ENCODE assay signal across 24 mouse cellular contexts in the genomic region with DNA sequence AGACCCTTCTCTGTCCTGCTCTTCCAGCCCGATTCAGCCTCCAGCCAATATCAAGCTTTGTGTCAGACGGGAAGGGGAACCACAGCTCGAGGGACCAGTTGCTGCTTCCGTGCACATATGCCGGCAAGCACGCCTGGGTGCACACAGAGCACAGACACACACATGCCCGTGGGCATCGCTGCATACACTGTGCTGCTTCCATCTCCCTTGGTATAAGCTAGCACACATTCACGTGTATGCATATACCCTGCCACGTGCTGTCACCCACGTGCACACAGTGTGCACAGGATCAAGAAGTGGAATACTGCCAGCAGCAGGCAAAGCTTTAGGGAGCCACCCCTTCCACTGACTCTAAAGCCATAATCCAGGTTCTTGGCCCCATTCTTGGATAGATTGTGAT. TPM values are rescaled to one million over a fixed set of nuclear protein-coding genes. Genes with fewer than 3 reads are reported as not detected.
A peak's percentile ranks its signal among the peaks of the same experiment; 100 is the strongest.
DNase-seq lines count a peak whose midpoint lies in the region; ATAC-seq and TF ChIP-seq lines count a peak whose summit lies in the region.
"Had no signal": no experiment of that assay in that cellular context is flagged by ENCODE, and none has a peak within 500 bp of the region (broad histone marks: within the 10 kb centered on the region; RNA-seq: fewer than 3 reads in every experiment).

No protein-coding gene starts in this region.

- WGBS in hindbrain, postnatal 0 days, result 65% methylated on average over 11 of the region's 11 CpGs
- WGBS in hindbrain, embryonic 13.5 days, result 85% methylated on average over 11 of the region's 11 CpGs

- no peak for TF ChIP-seq CTCF in hindbrain, postnatal 0 days (IDR thresholded peaks at IDR 0.05; ENCODE audit: low read depth)

- H3K4me3 ChIP-seq in hindbrain, postnatal 0 days (ENCODE audit: low read length), result no peak overlapping the region
- no peak overlapping the region for H3K4me3 ChIP-seq in hindbrain, embryonic 13.5 days
- H3K4me3 ChIP-seq: embryonic facial prominence, embryonic 12.5 days; forebrain, embryonic 10.5 days; neural tube, embryonic 12.5 days had no signal

- no peaks in the 10 kb centered on the region for H3K9me3 ChIP-seq in hindbrain, postnatal 0 days (ENCODE audit: low read length)
- H3K9me3 ChIP-seq in hindbrain, embryonic 13.5 days, result no peaks in the 10 kb centered on the region
- H3K9me3 ChIP-seq: embryonic facial prominence, embryonic 12.5 days; forebrain, embryonic 10.5 days; neural tube, embryonic 12.5 days had no signal

- H3K4me1 ChIP-seq in hindbrain, postnatal 0 days (ENCODE audit: insufficient read depth, low read length), result 0 out of 2 replicates have a peak, but pooled peaks cover 4% of the 10 kb centered on the region
- peaks cover 29% of the 10 kb centered on the region for H3K4me1 ChIP-seq in hindbrain, embryonic 13.5 days (replicated peaks)

- peak; percentile 77 for ATAC-seq in hindbrain, postnatal 0 days
- no peak for ATAC-seq in hindbrain, embryonic 13.5 days (ENCODE audit: low FRiP score)
- no peak for ATAC-seq in granulocyte monocyte progenitor cell, adult 5-6 weeks (replicated peaks; ENCODE audit: poor library complexity, severe bottlenecking)
- no peak for ATAC-seq in erythroblast, adult 5-6 weeks (replicated peaks; ENCODE audit: low FRiP score, poor library complexity, severe bottlenecking)
- ATAC-seq: liver, postnatal 0 days; midbrain, embryonic 16.5 days had no signal

- no peak overlapping the region for H3K9ac ChIP-seq in hindbrain, postnatal 0 days (replicated peaks; ENCODE audit: low read length)
- no peak overlapping the region for H3K9ac ChIP-seq in hindbrain, embryonic 13.5 days
- H3K9ac ChIP-seq: embryonic facial prominence, embryonic 12.5 days; liver, postnatal 0 days; neural tube, embryonic 12.5 days had no signal

- no peaks in the 10 kb centered on the region for H3K36me3 ChIP-seq in hindbrain, postnatal 0 days (ENCODE audit: insufficient read depth, low read length)
- H3K36me3 ChIP-seq in hindbrain, embryonic 13.5 days, result no peaks in the 10 kb centered on the region
- H3K36me3 ChIP-seq: embryonic facial prominence, embryonic 12.5 days; forebrain, embryonic 10.5 days; neural tube, embryonic 12.5 days had no signal

- no peak overlapping the region for H3K27ac ChIP-seq in hindbrain, postnatal 0 days
- H3K27ac ChIP-seq in hindbrain, embryonic 13.5 days, result no peak overlapping the region
- H3K27ac ChIP-seq: embryonic facial prominence, embryonic 12.5 days; forebrain, embryonic 10.5 days; macrophage; neural tube, embryonic 12.5 days had no signal

- no peak overlapping the region for H3K4me2 ChIP-seq in hindbrain, postnatal 0 days (ENCODE audit: low read depth, low read length)
- no peak overlapping the region for H3K4me2 ChIP-seq in hindbrain, embryonic 13.5 days
- H3K4me2 ChIP-seq: embryonic facial prominence, embryonic 12.5 days; heart, embryonic 11.5 days; neural tube, embryonic 12.5 days had no signal

- H3K27me3 ChIP-seq in hindbrain, postnatal 0 days (ENCODE audit: insufficient read depth, low read length), result no peaks in the 10 kb centered on the region
- H3K27me3 ChIP-seq in hindbrain, embryonic 13.5 days, result peaks cover 27% of the 10 kb centered on the region

- peak; percentile 44 for DNase-seq in hindbrain, postnatal 0 days (ENCODE audit: low spot score)
- peak; percentile 7 to 16 for DNase-seq in B cell, adult 2 months
- peak; percentile 51 for DNase-seq in left cerebral cortex, adult 11 months (ENCODE audit: low spot score)
- peak; percentile 78 for DNase-seq in retina, postnatal 1 day
- no peak for DNase-seq in spleen, postnatal 4 days (ENCODE audit: low spot score in 2 of 2)
- DNase-seq: adrenal gland, postnatal 10 days; cerebellum, postnatal 36 days; gastrocnemius, postnatal 25 days; heart, postnatal 36 days; kidney, adult 9 months; liver, postnatal 0 days; thymus, adult 2 months had no signal

RNA-seq across cellular contexts. Expression of gene Camkv, which starts 1.3 kb away (rescaled TPM):
- total RNA-seq in hindbrain, postnatal 0 days (2014; rRNA removed), result 80.1 and 87.4 TPM in 2 replicates
- 59.1 and 61.5 TPM in 2 replicates for polyA plus RNA-seq in hindbrain, postnatal 0 days (2015; fragmentation: Nextera tagmentation; extraction: Ambion mirVana)
- polyA plus RNA-seq in hindbrain, embryonic 13.5 days (2015; fragmentation: Nextera tagmentation; extraction: Ambion mirVana), result 12.4 and 13.3 TPM in 2 replicates
- total RNA-seq in granulocyte monocyte progenitor cell, adult 5-6 weeks (2014; fragmentation: Nextera tagmentation), result not detected in 2 replicates
- not detected in 2 replicates for total RNA-seq in granulocyte monocyte progenitor cell, adult 5-6 weeks (2017)
- total RNA-seq in erythroblast, adult 5-6 weeks (2015; ENCODE audit: low replicate concordance), result not detected in 2 replicates
- not detected in 2 replicates for total RNA-seq in erythroblast, adult 5-6 weeks (2017; ENCODE audit: low replicate concordance)
- total RNA-seq: heart, postnatal 36 days had no signal
- polyA plus RNA-seq: macrophage had no signal

RNA-seq across cellular contexts. Expression of gene Actl11, which starts 5.9 kb away (rescaled TPM):
- not detected in 2 replicates for total RNA-seq in hindbrain, postnatal 0 days (2014; rRNA removed)
- polyA plus RNA-seq in hindbrain, postnatal 0 days (2015; fragmentation: Nextera tagmentation; extraction: Ambion mirVana), result not detected in 2 replicates
- not detected in 2 replicates for polyA plus RNA-seq in hindbrain, embryonic 13.5 days (2015; fragmentation: Nextera tagmentation; extraction: Ambion mirVana)
- not detected in 2 replicates for total RNA-seq in granulocyte monocyte progenitor cell, adult 5-6 weeks (2014; fragmentation: Nextera tagmentation)
- total RNA-seq in granulocyte monocyte progenitor cell, adult 5-6 weeks (2017), result not detected in 2 replicates
- total RNA-seq in erythroblast, adult 5-6 weeks (2015; ENCODE audit: low replicate concordance), result not detected in 2 replicates
- not detected in 2 replicates for total RNA-seq in erythroblast, adult 5-6 weeks (2017; ENCODE audit: low replicate concordance)
- total RNA-seq: adrenal gland, postnatal 10 days; gastrocnemius, postnatal 25 days; heart, postnatal 36 days; MEL had no signal
- polyA plus RNA-seq: embryonic facial prominence, embryonic 12.5 days; forebrain, embryonic 10.5 days; heart, embryonic 11.5 days; large intestine, adult 2 months; limb, embryonic 14.5 days; liver, postnatal 0 days; macrophage; midbrain, embryonic 16.5 days; neural tube, embryonic 12.5 days had no signal

RNA-seq across cellular contexts. Expression of gene Traip, which starts 15.8 kb away (rescaled TPM):
- total RNA-seq in hindbrain, postnatal 0 days (2014; rRNA removed), result 8.4 and 23.3 TPM in 2 replicates
- polyA plus RNA-seq in hindbrain, postnatal 0 days (2015; fragmentation: Nextera tagmentation; extraction: Ambion mirVana), result 9.2 and 10.5 TPM in 2 replicates
- 7.7 and 9.5 TPM in 2 replicates for polyA plus RNA-seq in hindbrain, embryonic 13.5 days (2015; fragmentation: Nextera tagmentation; extraction: Ambion mirVana)
- total RNA-seq in granulocyte monocyte progenitor cell, adult 5-6 weeks (2014; fragmentation: Nextera tagmentation), result 11.1 and 19.4 TPM in 2 replicates
- total RNA-seq in granulocyte monocyte progenitor cell, adult 5-6 weeks (2017), result 24.0 and 29.7 TPM in 2 replicates
- total RNA-seq in erythroblast, adult 5-6 weeks (2015; ENCODE audit: low replicate concordance), result 2.5 and 4.4 TPM in 2 replicates
- 12.5 and 15.2 TPM in 2 replicates for total RNA-seq in erythroblast, adult 5-6 weeks (2017; ENCODE audit: low replicate concordance)

RNA-seq across cellular contexts. Expression of gene Mst1r, which starts 27.5 kb away (rescaled TPM):
- 0.61 and 2.7 TPM in 2 replicates for total RNA-seq in hindbrain, postnatal 0 days (2014; rRNA removed)
- polyA plus RNA-seq in hindbrain, postnatal 0 days (2015; fragmentation: Nextera tagmentation; extraction: Ambion mirVana), result 0.68 and 0.69 TPM in 2 replicates
- 1.8 and 2.1 TPM in 2 replicates for polyA plus RNA-seq in hindbrain, embryonic 13.5 days (2015; fragmentation: Nextera tagmentation; extraction: Ambion mirVana)
- not detected in 2 replicates for total RNA-seq in granulocyte monocyte progenitor cell, adult 5-6 weeks (2014; fragmentation: Nextera tagmentation)
- 0.26 and 6.3 TPM in 2 replicates for total RNA-seq in granulocyte monocyte progenitor cell, adult 5-6 weeks (2017)
- total RNA-seq in erythroblast, adult 5-6 weeks (2015; ENCODE audit: low replicate concordance), result not detected in 2 replicates
- total RNA-seq in erythroblast, adult 5-6 weeks (2017; ENCODE audit: low replicate concordance), result 0.43 TPM in 1 of 2 replicates, not detected in the other
- polyA plus RNA-seq: macrophage had no signal

RNA-seq across cellular contexts. Expression of gene Uba7, which starts 41.2 kb away (rescaled TPM):
- total RNA-seq in hindbrain, postnatal 0 days (2014; rRNA removed), result 6.0 and 12.8 TPM in 2 replicates
- 6.2 and 7.4 TPM in 2 replicates for polyA plus RNA-seq in hindbrain, postnatal 0 days (2015; fragmentation: Nextera tagmentation; extraction: Ambion mirVana)
- 4.8 and 5.8 TPM in 2 replicates for polyA plus RNA-seq in hindbrain, embryonic 13.5 days (2015; fragmentation: Nextera tagmentation; extraction: Ambion mirVana)
- 79.1 and 88.9 TPM in 2 replicates for total RNA-seq in granulocyte monocyte progenitor cell, adult 5-6 weeks (2014; fragmentation: Nextera tagmentation)
- 21.4 and 33.4 TPM in 2 replicates for total RNA-seq in granulocyte monocyte progenitor cell, adult 5-6 weeks (2017)
- total RNA-seq in erythroblast, adult 5-6 weeks (2015; ENCODE audit: low replicate concordance), result 392 and 403 TPM in 2 replicates
- total RNA-seq in erythroblast, adult 5-6 weeks (2017; ENCODE audit: low replicate concordance), result 364 and 493 TPM in 2 replicates

Comparison
In these comparisons a context has a peak if more than half of its experiments do, and no peak if none do; other contexts are left out.
1. DNase-seq: peak in hindbrain, postnatal 0 days (single experiment), B cell, adult 2 months (2 of 2), left cerebral cortex, adult 11 months (single experiment) and retina, postnatal 1 day (single experiment); none in spleen, postnatal 4 days (0 of 2).
2. RNA of gene Camkv, which starts 1.3 kb away (total RNA-seq): 80.1 to 87.4 TPM in hindbrain, postnatal 0 days; not detected in granulocyte monocyte progenitor cell, adult 5-6 weeks and not detected in erythroblast, adult 5-6 weeks; every median in the first group is over 10 times any median in the second.